Mouse (Mus musculus) MEL (cell line): ENCODE measurements around the gene Tesk1. TPM values are rescaled to one million over a fixed set of nuclear protein-coding genes. Genes with fewer than 3 reads are reported as not detected.

ENCODE experiments used
- DNase-seq: peaks from one replicate; pipeline ENCODE4 v3.0.0; 2011; ENCODE audit warnings: low read depth, low spot score
- H3K27ac ChIP-seq: 2 replicates; pipeline ENCODE4 v1.5.1; 2012; ENCODE audit warnings: low read depth, mild to moderate bottlenecking, control low read depth, low read length, moderate library complexity; ENCODE audit not compliant: control insufficient read depth
- H3K27me3 ChIP-seq, 2 experiments: fragments of 150-350 bp in 1 of 2; sonication (generic) in 1 of 2; 2 replicates each; pipeline ENCODE4 v1.6.1; 2012; ENCODE audit warnings: low read length in 2 of 2, mild to moderate bottlenecking in 2 of 2, improper control_type of control experiment in 1 of 2, moderate library complexity in 1 of 2; ENCODE audit not compliant: insufficient read depth in 2 of 2, control insufficient read depth in 1 of 2
- H3K36me3 ChIP-seq, 2 experiments: 2 replicates each; pipeline ENCODE4 v1.6.1; 2012 to 2014; ENCODE audit warnings: low read length in 2 of 2, improper control_type of control experiment in 1 of 2, inconsistent platforms in 1 of 2, mild to moderate bottlenecking in 1 of 2; ENCODE audit not compliant: insufficient read depth in 2 of 2, control insufficient read depth in 1 of 2
- H3K4me1 ChIP-seq, 2 experiments: fragments of 150-350 bp in 1 of 2; sonication (generic) in 1 of 2; 2 replicates each; pipeline ENCODE4 v1.6.1; 2012; ENCODE audit warnings: low read length in 2 of 2, improper control_type of control experiment in 1 of 2, mild to moderate bottlenecking in 1 of 2; ENCODE audit not compliant: insufficient read depth in 2 of 2, control insufficient read depth in 1 of 2
- H3K4me3 ChIP-seq, 2 experiments: fragments of 150-350 bp in 1 of 2; sonication (generic) in 1 of 2; 2 replicates each; pipeline ENCODE4 v1.5.1; 2012; ENCODE audit warnings: low read depth in 2 of 2, low read length in 2 of 2, mild to moderate bottlenecking in 2 of 2, moderate library complexity in 2 of 2, control low read depth in 1 of 2, improper control_type of control experiment in 1 of 2; ENCODE audit not compliant: control insufficient read depth in 1 of 2, insufficient read depth in 1 of 2
- H3K79me2 ChIP-seq: 2 replicates; pipeline ENCODE4 v1.6.1; 2012; ENCODE audit warnings: mild to moderate bottlenecking, low read length, moderate library complexity; ENCODE audit not compliant: control insufficient read depth, poor library complexity, insufficient read depth
- H3K9ac ChIP-seq: 2 replicates; pipeline ENCODE4 v1.6.1; 2012; ENCODE audit warnings: low read depth, mild to moderate bottlenecking, control low read depth, low read length, moderate library complexity; ENCODE audit not compliant: control insufficient read depth, poor library complexity, severe bottlenecking
- H3K9me3 ChIP-seq: fragments of 150-350 bp; sonication (generic); replicated peaks from 2 replicates; pipeline ENCODE4 v1.6.1; 2012; ENCODE audit warnings: mild to moderate bottlenecking, low read length, improper control_type of control experiment, moderate library complexity; ENCODE audit not compliant: insufficient read depth
- CHD2 ChIP-seq: IDR thresholded peaks from 2 replicates; pipeline ENCODE4 v1.6.1; 2011; ENCODE audit warnings: low read length, improper control_type of control experiment
- CTCF ChIP-seq, 3 experiments: IDR thresholded peaks in 2 of 3; conservative IDR thresholded peaks in 1 of 3; 2 replicates each; pipeline ENCODE4 v1.5.1; 2011 to 2012; ENCODE audit warnings: low read length in 3 of 3, low read depth in 2 of 3, mild to moderate bottlenecking in 2 of 3, improper control_type of control experiment in 1 of 3, inconsistent platforms in 1 of 3, mixed read lengths in 1 of 3, moderate library complexity in 1 of 3; ENCODE audit not compliant: control insufficient read depth in 1 of 3, insufficient read depth in 1 of 3, poor library complexity in 1 of 3, severe bottlenecking in 1 of 3
- E2F4 ChIP-seq: IDR thresholded peaks from 2 replicates; pipeline ENCODE4 v1.6.1; 2011; ENCODE audit warnings: low read depth, low read length, improper control_type of control experiment, borderline replicate concordance
- EP300 ChIP-seq, 2 experiments: IDR thresholded peaks; 2 replicates each; pipeline ENCODE4 v1.6.1; 2011; ENCODE audit warnings: improper control_type of control experiment in 2 of 2, low read length in 2 of 2, low read depth in 1 of 2, mild to moderate bottlenecking in 1 of 2
- ETS1 ChIP-seq: IDR thresholded peaks from 2 replicates; pipeline ENCODE4 v1.6.1; 2012; ENCODE audit warnings: low read depth, mild to moderate bottlenecking, inconsistent platforms, low read length, improper control_type of control experiment, moderate library complexity
- GATA1 ChIP-seq: IDR thresholded peaks from 2 replicates; pipeline ENCODE4 v1.6.1; 2011; ENCODE audit warnings: low read depth, low read length, improper control_type of control experiment
- HCFC1 ChIP-seq: IDR thresholded peaks from 2 replicates; pipeline ENCODE4 v1.6.1; 2012; ENCODE audit warnings: low read depth, mild to moderate bottlenecking, inconsistent platforms, low read length, improper control_type of control experiment, moderate library complexity
- MAX ChIP-seq: IDR thresholded peaks from 2 replicates; pipeline ENCODE4 v1.6.1; 2011; ENCODE audit warnings: low read length, improper control_type of control experiment
- MAZ ChIP-seq: IDR thresholded peaks from 2 replicates; pipeline ENCODE4 v1.6.1; 2012; ENCODE audit warnings: low read depth, mild to moderate bottlenecking, inconsistent platforms, low read length, improper control_type of control experiment
- MEF2A ChIP-seq: IDR thresholded peaks from 2 replicates; pipeline ENCODE4 v1.6.1; 2014; ENCODE audit warnings: low read depth, mild to moderate bottlenecking, inconsistent platforms, low read length, improper control_type of control experiment; ENCODE audit not compliant: poor library complexity, insufficient replicate concordance, severe bottlenecking; ENCODE audit errors: extremely low read depth
- MXI1 ChIP-seq: IDR thresholded peaks from 2 replicates; pipeline ENCODE4 v1.6.1; 2011; ENCODE audit warnings: mild to moderate bottlenecking, low read depth, low read length, improper control_type of control experiment
- MYB ChIP-seq: IDR thresholded peaks from 2 replicates; pipeline ENCODE4 v1.6.1; 2011; ENCODE audit warnings: mild to moderate bottlenecking, low read depth, low read length, improper control_type of control experiment
- NRF1 ChIP-seq: IDR thresholded peaks from 2 replicates; pipeline ENCODE4 v1.6.1; 2014; ENCODE audit warnings: low read depth, mild to moderate bottlenecking, inconsistent platforms, low read length, improper control_type of control experiment, moderate library complexity; ENCODE audit not compliant: poor library complexity, insufficient read depth, severe bottlenecking
- POLR2A ChIP-seq, 2 experiments: IDR thresholded peaks; 2 replicates each; pipeline ENCODE4 v1.6.1; 2011 to 2012; ENCODE audit warnings: low read length in 2 of 2, mild to moderate bottlenecking in 2 of 2, control low read depth in 1 of 2, improper control_type of control experiment in 1 of 2, low read depth in 1 of 2, moderate library complexity in 1 of 2; ENCODE audit not compliant: control insufficient read depth in 1 of 2, insufficient read depth in 1 of 2, poor library complexity in 1 of 2
- POLR2AphosphoS2 ChIP-seq: IDR thresholded peaks from 2 replicates; pipeline ENCODE4 v1.6.1; 2011; ENCODE audit warnings: low read length, improper control_type of control experiment
- POLR2AphosphoS5 ChIP-seq: IDR thresholded peaks from 2 replicates; pipeline ENCODE4 v1.6.1; 2012; ENCODE audit warnings: low read depth, borderline replicate concordance, mild to moderate bottlenecking, inconsistent platforms, low read length, moderate library complexity, mixed read lengths
- SIN3A ChIP-seq: IDR thresholded peaks from 2 replicates; pipeline ENCODE4 v1.6.1; 2012; ENCODE audit warnings: low read length, improper control_type of control experiment, inconsistent platforms
- SMC3 ChIP-seq: IDR thresholded peaks from 2 replicates; pipeline ENCODE4 v1.6.1; 2011; ENCODE audit warnings: low read depth, low read length, improper control_type of control experiment
- TAL1 ChIP-seq: IDR thresholded peaks from 2 replicates; pipeline ENCODE4 v1.6.1; 2012; ENCODE audit warnings: mild to moderate bottlenecking, inconsistent platforms, low read length, moderate library complexity, mixed read lengths
- TBP ChIP-seq: IDR thresholded peaks from 2 replicates; pipeline ENCODE4 v1.8.0; 2011; ENCODE audit warnings: low read depth, low read length, improper control_type of control experiment
- UBTF ChIP-seq: IDR thresholded peaks from 2 replicates; pipeline ENCODE4 v1.6.1; 2012; ENCODE audit warnings: low read depth, mild to moderate bottlenecking, inconsistent platforms, low read length, improper control_type of control experiment, moderate library complexity, borderline replicate concordance; ENCODE audit not compliant: insufficient read depth
- USF1 ChIP-seq: IDR thresholded peaks from 2 replicates; pipeline ENCODE4 v1.6.1; 2014; ENCODE audit warnings: low read depth, mild to moderate bottlenecking, inconsistent platforms, low read length, improper control_type of control experiment, moderate library complexity
- USF2 ChIP-seq, 2 experiments: IDR thresholded peaks; 2 replicates each; pipeline ENCODE4 v1.6.1; 2011 to 2012; ENCODE audit warnings: improper control_type of control experiment in 2 of 2, low read length in 2 of 2, borderline replicate concordance in 1 of 2, inconsistent platforms in 1 of 2, low read depth in 1 of 2, mild to moderate bottlenecking in 1 of 2; ENCODE audit not compliant: insufficient read depth in 1 of 2
- ZNF384 ChIP-seq: IDR thresholded peaks from 2 replicates; pipeline ENCODE4 v1.6.1; 2012; ENCODE audit warnings: low read depth, mild to moderate bottlenecking, inconsistent platforms, low read length, improper control_type of control experiment
- polyA plus RNA-seq, 2 experiments: library from polyadenylated mRNA; stranded (reverse) in 1 of 2; unstranded in 1 of 2; fragments of >175 nt in 1 of 2; fragments of >200 nt in 1 of 2; gene quantifications; 2 replicates each; pipeline versions ENCODE4 v1.2.1 to v1.2.4; 2012; ENCODE audit warnings: low replicate concordance in 2 of 2, low read depth in 1 of 2; ENCODE audit not compliant: insufficient read length in 2 of 2, insufficient read depth in 1 of 2, missing spikeins in 1 of 2
- total RNA-seq: library from RNA; depleted of rRNA; stranded (reverse); fragments of 300-350 nt; gene quantifications from 2 replicates; pipeline ENCODE4 v1.2.3, GENCODE M21; 2012

The Tesk1 gene
- total and polyA plus RNA-seq, 3 experiments: 9.1 to 24.6 TPM; not detected in 1

DNA sequence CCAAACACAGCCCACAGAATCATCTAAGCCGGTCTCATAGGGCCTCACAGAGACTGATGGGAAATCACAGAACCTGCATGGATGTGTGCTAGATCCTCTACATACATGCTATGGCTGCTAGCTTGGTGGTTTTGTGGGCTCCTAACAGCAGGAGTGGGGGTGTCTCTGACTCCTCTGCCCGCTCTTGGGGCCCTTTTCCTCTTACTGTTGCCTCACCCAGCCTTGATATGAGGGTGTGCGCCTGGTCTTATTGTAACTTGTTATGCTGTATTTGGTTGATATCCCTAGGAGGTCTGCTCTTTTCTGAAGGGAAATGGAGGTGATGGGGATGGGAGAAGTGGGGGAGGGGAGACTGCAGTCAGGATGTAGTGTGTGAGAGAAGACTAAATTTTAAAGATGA is 47.9 kb downstream of the Tesk1 start:
- H3K79me2 ChIP-seq: peaks cover 5% of the 10 kb centered on the region; the same call in 1 of the 2 replicates
- H3K4me3 ChIP-seq: no peak overlapping the region
- no peaks in the 10 kb centered on the region for H3K36me3 ChIP-seq
- H3K9me3 ChIP-seq: no peaks in the 10 kb centered on the region
- TF ChIP-seq ETS1: no peak
- no peak for TF ChIP-seq MAX
- TF ChIP-seq CHD2: no peak
- TF ChIP-seq TBP: no peak
- TF ChIP-seq NRF1: no peak
- TF ChIP-seq USF1: no peak
- no peak for TF ChIP-seq SMC3
- TF ChIP-seq TAL1: no peak
- TF ChIP-seq POLR2A (IDR thresholded peaks at IDR 0.05; ENCODE audit: control insufficient read depth in 1 of 2, insufficient read depth in 1 of 2, low read depth in 1 of 2, low read length in 2 of 2, poor library complexity in 1 of 2): no peak
- TF ChIP-seq GATA1: no peak
- TF ChIP-seq POLR2AphosphoS5: no peak
- TF ChIP-seq CTCF (IDR thresholded peaks at IDR 0.05 in 2 of 3, conservative IDR thresholded peaks at IDR 0.05 in 1 of 3; ENCODE audit: control insufficient read depth in 1 of 3, insufficient read depth in 1 of 3, low read depth in 2 of 3, low read length in 3 of 3, poor library complexity in 1 of 3, severe bottlenecking in 1 of 3): no peak
- no peak for TF ChIP-seq MAZ
- no peak overlapping the region for H3K27ac ChIP-seq
- no peak overlapping the region for H3K9ac ChIP-seq
- peaks cover under 1 to 11% of the 10 kb centered on the region in 2 experiments; a peak in 2 of 4 replicates for H3K4me1 ChIP-seq
- DNase-seq: no peak
- no peaks in the 10 kb centered on the region for H3K27me3 ChIP-seq

GRCm38 (mm10) chr4:43490801-43491200 is 49.1 kb downstream of the Tesk1 start:
- no peak for TF ChIP-seq MYB
- no peak for TF ChIP-seq TBP
- TF ChIP-seq MXI1: no peak
- TF ChIP-seq MAX: no peak
- no peak for TF ChIP-seq POLR2AphosphoS2
- no peak for TF ChIP-seq HCFC1
- TF ChIP-seq TAL1: peak; percentile 81
- no peak for TF ChIP-seq E2F4
- 0 out of 4 replicates have a peak, but pooled peaks of 1 of the 2 experiments have one; percentile 26 for TF ChIP-seq EP300 (IDR thresholded peaks at IDR 0.05; ENCODE audit: low read depth in 1 of 2, low read length in 2 of 2)
- no peak for TF ChIP-seq MEF2A
- no peak for TF ChIP-seq CTCF (IDR thresholded peaks at IDR 0.05 in 2 of 3, conservative IDR thresholded peaks at IDR 0.05 in 1 of 3; ENCODE audit: control insufficient read depth in 1 of 3, insufficient read depth in 1 of 3, low read depth in 2 of 3, low read length in 3 of 3, poor library complexity in 1 of 3, severe bottlenecking in 1 of 3)
- 0 out of 2 replicates have a peak, but pooled peaks have one; percentile 21 for TF ChIP-seq ETS1
- no peak for TF ChIP-seq UBTF
- no peak for TF ChIP-seq USF2 (IDR thresholded peaks at IDR 0.05; ENCODE audit: borderline replicate concordance in 1 of 2, insufficient read depth in 1 of 2, low read depth in 1 of 2, low read length in 2 of 2)
- no peak for TF ChIP-seq ZNF384
- no peak for TF ChIP-seq SIN3A
- peak; percentile 43 for DNase-seq
- H3K27me3 ChIP-seq: no peaks in the 10 kb centered on the region
- H3K4me1 ChIP-seq: peaks cover 2 to 19% of the 10 kb centered on the region in 2 experiments; a peak in 2 of 4 replicates
- H3K27ac ChIP-seq: no peak overlapping the region
- no peak overlapping the region for H3K4me3 ChIP-seq
- H3K79me2 ChIP-seq: peaks cover 5% of the 10 kb centered on the region; the same call in 1 of the 2 replicates
- no peak overlapping the region for H3K9ac ChIP-seq
- H3K36me3 ChIP-seq: no peaks in the 10 kb centered on the region
- H3K9me3 ChIP-seq: no peaks in the 10 kb centered on the region
